Mouse (Mus musculus): Measurements from ENCODE around the gene Aim2. TPM values are rescaled to one million over a fixed set of nuclear protein-coding genes. Genes with fewer than 3 reads are reported as not detected.

Gene Aim2
- polyA plus RNA-seq, 1 experiment, result 3.4 TPM

- H3K4me1 ChIP-seq (ENCODE audit: control insufficient read depth, insufficient read depth, low read length), result peaks cover 1% of the 10 kb centered on the region
- H3K4me3 ChIP-seq (ENCODE audit: insufficient read depth, low read length), result no peak overlapping the region
- H3K27ac ChIP-seq (ENCODE audit: insufficient read depth, low read length), result no peak overlapping the region
- no peak for TF ChIP-seq POLR2A (IDR thresholded peaks at IDR 0.05; ENCODE audit: extremely low read depth, insufficient read depth, low read length)
- peak; percentile 91 for TF ChIP-seq CTCF (IDR thresholded peaks at IDR 0.05; ENCODE audit: extremely low read depth, insufficient read depth, low read length)
Observed at GRCm38 (mm10) chr1:173339543-173339942, 11.1 kb upstream of the Aim2 start.

GRCm38 (mm10) chr1:173342425-173342824 lies 8.3 kb upstream of the Aim2 start:
- TF ChIP-seq CTCF (IDR thresholded peaks at IDR 0.05; ENCODE audit: extremely low read depth, insufficient read depth, low read length), result no peak
- TF ChIP-seq POLR2A (IDR thresholded peaks at IDR 0.05; ENCODE audit: extremely low read depth, insufficient read depth, low read length), result no peak
- Histone ChIP-seq H3K4me1 (ENCODE audit: control insufficient read depth, insufficient read depth, low read length) (peaks cover 3% of the 10 kb centered on the region; the same call in 1 of the 2 replicates), H3K27ac (ENCODE audit: insufficient read depth, low read length) (no peak overlapping the region), H3K4me3 (ENCODE audit: insufficient read depth, low read length) (no peak overlapping the region)

GRCm38 (mm10) chr1:173343934-173344333 lies 6.7 kb upstream of the Aim2 start:
- TF ChIP-seq CTCF (IDR thresholded peaks at IDR 0.05; ENCODE audit: extremely low read depth, insufficient read depth, low read length), result no peak
- TF ChIP-seq POLR2A (IDR thresholded peaks at IDR 0.05; ENCODE audit: extremely low read depth, insufficient read depth, low read length), result no peak
- Histone ChIP-seq H3K4me1 (ENCODE audit: control insufficient read depth, insufficient read depth, low read length) (peaks cover 3% of the 10 kb centered on the region; the same call in 1 of the 2 replicates), H3K4me3 (ENCODE audit: insufficient read depth, low read length) (no peak overlapping the region), H3K27ac (ENCODE audit: insufficient read depth, low read length) (no peak overlapping the region)

GRCm38 (mm10) chr1:173345112-173345511 lies 5.6 kb upstream of the Aim2 start:
- Histone ChIP-seq H3K27ac (ENCODE audit: insufficient read depth, low read length) (no peak overlapping the region), H3K4me1 (ENCODE audit: control insufficient read depth, insufficient read depth, low read length) (peaks cover 3% of the 10 kb centered on the region; the same call in 1 of the 2 replicates)
- TF ChIP-seq POLR2A (IDR thresholded peaks at IDR 0.05; ENCODE audit: extremely low read depth, insufficient read depth, low read length) (no peak), CTCF (IDR thresholded peaks at IDR 0.05; ENCODE audit: extremely low read depth, insufficient read depth, low read length) (no peak)

GRCm38 (mm10) chr1:173348527-173348926 lies 2.2 kb upstream of the Aim2 start:
- no peak overlapping the region for H3K4me3 ChIP-seq (ENCODE audit: insufficient read depth, low read length)
- TF ChIP-seq POLR2A (IDR thresholded peaks at IDR 0.05; ENCODE audit: extremely low read depth, insufficient read depth, low read length) (no peak), CTCF (IDR thresholded peaks at IDR 0.05; ENCODE audit: extremely low read depth, insufficient read depth, low read length) (no peak)
- no peak overlapping the region for H3K27ac ChIP-seq (ENCODE audit: insufficient read depth, low read length)
- peaks cover 8% of the 10 kb centered on the region; the same call in 1 of the 2 replicates for H3K4me1 ChIP-seq (ENCODE audit: control insufficient read depth, insufficient read depth, low read length)

More at GRCm38 (mm10) chr1:173345112-173345511, 5.6 kb upstream of the Aim2 start:
- H3K4me3 ChIP-seq (ENCODE audit: insufficient read depth, low read length), result no peak overlapping the region

GRCm38 (mm10) chr1:173349192-173349591 lies 1.5 kb upstream of the Aim2 start:
- Histone ChIP-seq H3K4me3 (ENCODE audit: insufficient read depth, low read length) (no peak overlapping the region), H3K27ac (ENCODE audit: insufficient read depth, low read length) (no peak overlapping the region), H3K4me1 (ENCODE audit: control insufficient read depth, insufficient read depth, low read length) (peaks cover 8% of the 10 kb centered on the region; the same call in 1 of the 2 replicates)
- TF ChIP-seq POLR2A (IDR thresholded peaks at IDR 0.05; ENCODE audit: extremely low read depth, insufficient read depth, low read length) (no peak), CTCF (IDR thresholded peaks at IDR 0.05; ENCODE audit: extremely low read depth, insufficient read depth, low read length) (no peak)

- no peak overlapping the region for H3K27ac ChIP-seq (ENCODE audit: insufficient read depth, low read length)
- no peak overlapping the region for H3K4me3 ChIP-seq (ENCODE audit: insufficient read depth, low read length)
- TF ChIP-seq POLR2A (IDR thresholded peaks at IDR 0.05; ENCODE audit: extremely low read depth, insufficient read depth, low read length) (no peak), CTCF (IDR thresholded peaks at IDR 0.05; ENCODE audit: extremely low read depth, insufficient read depth, low read length) (no peak)
- H3K4me1 ChIP-seq (ENCODE audit: control insufficient read depth, insufficient read depth, low read length), result peaks cover 10% of the 10 kb centered on the region; the same call in 1 of the 2 replicates
Observed at GRCm38 (mm10) chr1:173349946-173350345, 733 bp upstream of the Aim2 start.

- TF ChIP-seq CTCF (IDR thresholded peaks at IDR 0.05; ENCODE audit: extremely low read depth, insufficient read depth, low read length), result no peak
- no peak for TF ChIP-seq POLR2A (IDR thresholded peaks at IDR 0.05; ENCODE audit: extremely low read depth, insufficient read depth, low read length)
- Histone ChIP-seq H3K27ac (ENCODE audit: insufficient read depth, low read length) (no peak overlapping the region), H3K4me3 (ENCODE audit: insufficient read depth, low read length) (no peak overlapping the region), H3K4me1 (ENCODE audit: control insufficient read depth, insufficient read depth, low read length) (peaks cover 27% of the 10 kb centered on the region)
Observed at GRCm38 (mm10) chr1:173355107-173355846, 4.6 kb downstream of the Aim2 start.

GRCm38 (mm10) chr1:173356699-173357098 lies 6.0 kb downstream of the Aim2 start:
- H3K4me1 ChIP-seq (ENCODE audit: control insufficient read depth, insufficient read depth, low read length), result peaks cover 22% of the 10 kb centered on the region
- H3K4me3 ChIP-seq (ENCODE audit: insufficient read depth, low read length), result no peak overlapping the region
- TF ChIP-seq CTCF (IDR thresholded peaks at IDR 0.05; ENCODE audit: extremely low read depth, insufficient read depth, low read length) (no peak), POLR2A (IDR thresholded peaks at IDR 0.05; ENCODE audit: extremely low read depth, insufficient read depth, low read length) (no peak)
- H3K27ac ChIP-seq (ENCODE audit: insufficient read depth, low read length), result no peak overlapping the region

- TF ChIP-seq CTCF (IDR thresholded peaks at IDR 0.05; ENCODE audit: extremely low read depth, insufficient read depth, low read length) (no peak), POLR2A (IDR thresholded peaks at IDR 0.05; ENCODE audit: extremely low read depth, insufficient read depth, low read length) (no peak)
- Histone ChIP-seq H3K4me1 (ENCODE audit: control insufficient read depth, insufficient read depth, low read length) (peaks cover 22% of the 10 kb centered on the region), H3K27ac (ENCODE audit: insufficient read depth, low read length) (no peak overlapping the region), H3K4me3 (ENCODE audit: insufficient read depth, low read length) (no peak overlapping the region)
Observed at GRCm38 (mm10) chr1:173357799-173358198, 7.1 kb downstream of the Aim2 start.

Measured in cortical plate, adult 2 months (tissue).